Mouse (Mus musculus): ENCODE measurements around the gene Ugt1a1. TPM values are rescaled to one million over a fixed set of nuclear protein-coding genes. Genes with fewer than 3 reads are reported as not detected.

The Ugt1a1 gene
- polyA plus RNA-seq, 1 experiment from 2014 or later: 14.1 TPM

DNA sequence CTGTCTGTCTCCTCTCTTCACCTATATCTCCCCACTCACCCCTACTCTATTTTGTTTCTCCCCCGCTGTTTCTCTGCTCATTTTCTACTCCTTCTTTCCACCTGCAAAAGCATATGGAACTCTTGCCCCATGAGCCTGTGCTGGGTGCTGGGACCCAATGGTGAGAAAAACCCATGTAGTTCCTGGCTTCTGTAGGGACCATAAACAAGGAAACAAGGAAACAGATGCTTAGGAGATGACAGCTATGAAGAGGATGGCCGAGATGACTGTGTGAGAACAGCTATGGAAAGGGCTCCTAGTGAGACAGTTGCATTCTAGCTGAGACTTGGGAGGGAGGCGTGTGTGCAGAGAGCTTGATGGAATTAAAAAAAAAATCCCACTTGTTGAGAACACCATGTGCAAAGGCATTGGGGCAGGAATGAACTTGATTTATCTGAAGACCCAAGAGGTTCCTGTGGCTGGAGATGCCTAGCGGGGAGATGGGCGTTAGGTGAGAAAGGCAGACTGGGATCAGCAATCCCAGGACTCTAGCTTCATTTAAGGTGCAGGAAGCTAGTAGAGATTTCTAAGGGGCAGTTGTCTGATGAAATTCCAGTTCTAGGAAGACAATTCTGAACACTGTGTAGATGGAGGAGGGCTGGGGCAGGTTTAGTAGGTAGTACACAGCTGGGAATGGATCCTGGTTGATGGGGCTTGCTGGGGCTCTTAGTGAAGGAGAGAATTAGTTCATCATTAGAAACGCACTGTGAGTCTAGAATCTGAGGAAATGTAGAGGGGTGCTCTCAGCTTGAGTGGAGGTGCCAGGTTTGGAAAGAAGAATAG lies 19.4 kb downstream of the Ugt1a1 start:
- Histone ChIP-seq H3K9me3 (replicated peaks; ENCODE audit: control insufficient read depth, low read length) (peaks cover 83% of the 10 kb centered on the region), H3K4me2 (ENCODE audit: low read depth, low read length) (no peak overlapping the region), H3K4me1 (ENCODE audit: control insufficient read depth, insufficient read depth, low read length) (no peaks in the 10 kb centered on the region), H3K27ac (ENCODE audit: low read length) (no peak overlapping the region), H3K4me3 (replicated peaks; ENCODE audit: low read length) (no peak overlapping the region), H3K36me3 (ENCODE audit: control insufficient read depth, insufficient read depth, low read length) (no peaks in the 10 kb centered on the region), H3K27me3 (ENCODE audit: control insufficient read depth, insufficient read depth, low read length) (no peaks in the 10 kb centered on the region), H3K9ac (ENCODE audit: low read length) (no peak overlapping the region)
- no peak for ATAC-seq (ENCODE audit: insufficient read depth, low FRiP score)
- 74% methylated on average over 6 of the region's 6 CpGs for WGBS

GRCm38 (mm10) chr1:88231803-88232499 lies 20.2 kb downstream of the Ugt1a1 start:
- Histone ChIP-seq H3K36me3 (ENCODE audit: control insufficient read depth, insufficient read depth, low read length) (no peaks in the 10 kb centered on the region), H3K9me3 (replicated peaks; ENCODE audit: control insufficient read depth, low read length) (peaks cover 77% of the 10 kb centered on the region), H3K4me3 (replicated peaks; ENCODE audit: low read length) (no peak overlapping the region), H3K27ac (ENCODE audit: low read length) (no peak overlapping the region), H3K9ac (ENCODE audit: low read length) (no peak overlapping the region), H3K4me2 (ENCODE audit: low read depth, low read length) (no peak overlapping the region), H3K4me1 (ENCODE audit: control insufficient read depth, insufficient read depth, low read length) (no peaks in the 10 kb centered on the region), H3K27me3 (ENCODE audit: control insufficient read depth, insufficient read depth, low read length) (no peaks in the 10 kb centered on the region)
- WGBS: 68% methylated on average over 7 of the region's 7 CpGs
- ATAC-seq (ENCODE audit: insufficient read depth, low FRiP score): no peak

DNA sequence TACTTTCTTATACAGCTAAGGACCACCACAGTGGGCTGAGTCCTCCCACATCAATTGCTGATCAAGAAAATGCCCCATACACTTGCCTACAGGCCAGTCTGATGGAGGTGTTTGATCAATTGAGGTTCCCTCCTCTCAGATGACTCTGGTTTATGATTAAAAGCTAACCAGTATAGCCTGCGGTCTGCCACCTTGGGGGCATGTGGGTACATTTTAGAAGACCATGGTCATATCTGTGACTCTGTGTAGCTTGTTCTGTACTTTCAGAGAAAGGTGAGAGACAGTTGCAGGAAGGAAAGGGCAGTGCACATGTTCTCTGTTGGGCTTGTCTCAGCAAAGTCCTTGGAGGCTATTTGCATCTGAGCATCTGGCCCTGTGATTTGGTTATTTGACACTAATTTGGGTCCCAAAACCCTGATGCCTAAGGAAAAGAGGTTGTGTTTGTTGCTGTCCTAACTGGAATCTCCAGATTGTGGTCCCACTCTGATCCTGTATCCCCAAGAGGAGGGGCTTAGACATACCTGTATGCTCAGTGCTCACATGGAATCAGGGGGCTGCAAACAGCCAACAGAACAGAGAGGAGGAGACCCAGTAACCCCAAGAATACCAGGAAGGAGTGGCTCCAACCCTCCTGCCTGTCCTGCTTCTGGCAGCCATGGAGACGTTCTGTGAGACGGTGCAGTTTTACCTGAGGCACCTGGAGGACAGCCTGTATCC lies 21.1 kb downstream of the Ugt1a1 start:
- no peaks in the 10 kb centered on the region for H3K4me1 ChIP-seq (ENCODE audit: control insufficient read depth, insufficient read depth, low read length)
- no peak overlapping the region for H3K27ac ChIP-seq (ENCODE audit: low read length)
- no peaks in the 10 kb centered on the region for H3K27me3 ChIP-seq (ENCODE audit: control insufficient read depth, insufficient read depth, low read length)
- 53% methylated on average over 3 of the region's 3 CpGs for WGBS
- no peak for ATAC-seq (ENCODE audit: insufficient read depth, low FRiP score)
- no peak overlapping the region for H3K9ac ChIP-seq (ENCODE audit: low read length)
- no peak overlapping the region for H3K4me2 ChIP-seq (ENCODE audit: low read depth, low read length)
- peaks cover 78% of the 10 kb centered on the region for H3K9me3 ChIP-seq (replicated peaks; ENCODE audit: control insufficient read depth, low read length)
- no peaks in the 10 kb centered on the region for H3K36me3 ChIP-seq (ENCODE audit: control insufficient read depth, insufficient read depth, low read length)
- no peak overlapping the region for H3K4me3 ChIP-seq (replicated peaks; ENCODE audit: low read length)

- H3K4me1 ChIP-seq (ENCODE audit: control insufficient read depth, insufficient read depth, low read length): no peaks in the 10 kb centered on the region
- H3K9ac ChIP-seq (ENCODE audit: low read length): no peak overlapping the region
- peaks cover 78% of the 10 kb centered on the region for H3K9me3 ChIP-seq (replicated peaks; ENCODE audit: control insufficient read depth, low read length)
- peak; percentile 7; the same call in 1 of the 2 replicates for ATAC-seq (ENCODE audit: insufficient read depth, low FRiP score)
- no peak overlapping the region for H3K4me2 ChIP-seq (ENCODE audit: low read depth, low read length)
- H3K27me3 ChIP-seq (ENCODE audit: control insufficient read depth, insufficient read depth, low read length): no peaks in the 10 kb centered on the region
- H3K4me3 ChIP-seq (replicated peaks; ENCODE audit: low read length): no peak overlapping the region
- no peaks in the 10 kb centered on the region for H3K36me3 ChIP-seq (ENCODE audit: control insufficient read depth, insufficient read depth, low read length)
- H3K27ac ChIP-seq (ENCODE audit: low read length): no peak overlapping the region
- WGBS: 68% methylated on average over 14 of the region's 14 CpGs
Measured at GRCm38 (mm10) chr1:88233421-88234247, 21.9 kb downstream of the Ugt1a1 start.

- ATAC-seq (ENCODE audit: insufficient read depth, low FRiP score): no peak
- WGBS: 63% methylated on average over 4 of the region's 4 CpGs
- Histone ChIP-seq H3K9me3 (replicated peaks; ENCODE audit: control insufficient read depth, low read length) (peaks cover 81% of the 10 kb centered on the region), H3K4me3 (replicated peaks; ENCODE audit: low read length) (no peak overlapping the region), H3K4me1 (ENCODE audit: control insufficient read depth, insufficient read depth, low read length) (no peaks in the 10 kb centered on the region), H3K36me3 (ENCODE audit: control insufficient read depth, insufficient read depth, low read length) (no peaks in the 10 kb centered on the region), H3K27me3 (ENCODE audit: control insufficient read depth, insufficient read depth, low read length) (no peaks in the 10 kb centered on the region), H3K9ac (ENCODE audit: low read length) (no peak overlapping the region), H3K27ac (ENCODE audit: low read length) (no peak overlapping the region), H3K4me2 (ENCODE audit: low read depth, low read length) (no peak overlapping the region)
Measured at GRCm38 (mm10) chr1:88234248-88234610, 22.5 kb downstream of the Ugt1a1 start.

DNA sequence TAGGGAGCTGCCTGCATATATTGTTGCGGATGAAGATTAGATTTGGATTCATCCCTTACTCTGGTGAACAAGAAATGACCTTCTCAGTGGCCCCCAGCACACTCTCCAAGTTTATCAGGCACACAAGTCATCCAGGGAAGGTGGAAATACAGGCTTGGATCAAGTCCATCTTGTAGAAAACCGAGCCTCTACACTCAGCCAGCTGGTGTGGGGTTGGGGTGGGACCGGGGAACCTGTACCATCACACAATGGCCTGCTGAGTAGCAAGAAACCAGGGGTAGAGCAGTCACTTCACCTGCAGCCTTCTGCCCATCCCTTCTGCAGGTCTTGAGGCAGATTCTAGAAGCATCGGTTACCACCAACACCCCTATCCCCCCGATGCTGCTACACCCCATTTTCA lies 22.9 kb downstream of the Ugt1a1 start:
- H3K9me3 ChIP-seq (replicated peaks; ENCODE audit: control insufficient read depth, low read length): peaks cover 83% of the 10 kb centered on the region
- H3K36me3 ChIP-seq (ENCODE audit: control insufficient read depth, insufficient read depth, low read length): no peaks in the 10 kb centered on the region
- H3K9ac ChIP-seq (ENCODE audit: low read length): no peak overlapping the region
- H3K4me1 ChIP-seq (ENCODE audit: control insufficient read depth, insufficient read depth, low read length): no peaks in the 10 kb centered on the region
- no peak overlapping the region for H3K27ac ChIP-seq (ENCODE audit: low read length)
- 42% methylated on average over 5 of the region's 5 CpGs for WGBS
- no peak for ATAC-seq (ENCODE audit: insufficient read depth, low FRiP score)
- H3K4me2 ChIP-seq (ENCODE audit: low read depth, low read length): no peak overlapping the region
- H3K4me3 ChIP-seq (replicated peaks; ENCODE audit: low read length): no peak overlapping the region
- no peaks in the 10 kb centered on the region for H3K27me3 ChIP-seq (ENCODE audit: control insufficient read depth, insufficient read depth, low read length)

GRCm38 (mm10) chr1:88235046-88235893 lies 23.5 kb downstream of the Ugt1a1 start:
- H3K27me3 ChIP-seq (ENCODE audit: control insufficient read depth, insufficient read depth, low read length): no peaks in the 10 kb centered on the region
- 61% methylated on average over 11 of the region's 11 CpGs for WGBS
- H3K4me2 ChIP-seq (ENCODE audit: low read depth, low read length): no peak overlapping the region
- H3K4me1 ChIP-seq (ENCODE audit: control insufficient read depth, insufficient read depth, low read length): no peaks in the 10 kb centered on the region
- peaks cover 83% of the 10 kb centered on the region for H3K9me3 ChIP-seq (replicated peaks; ENCODE audit: control insufficient read depth, low read length)
- H3K36me3 ChIP-seq (ENCODE audit: control insufficient read depth, insufficient read depth, low read length): no peaks in the 10 kb centered on the region
- ATAC-seq (ENCODE audit: insufficient read depth, low FRiP score): 0 out of 2 replicates have a peak, but pooled peaks have one; percentile 5
- H3K4me3 ChIP-seq (replicated peaks; ENCODE audit: low read length): no peak overlapping the region
- H3K27ac ChIP-seq (ENCODE audit: low read length): no peak overlapping the region
- no peak overlapping the region for H3K9ac ChIP-seq (ENCODE audit: low read length)

DNA sequence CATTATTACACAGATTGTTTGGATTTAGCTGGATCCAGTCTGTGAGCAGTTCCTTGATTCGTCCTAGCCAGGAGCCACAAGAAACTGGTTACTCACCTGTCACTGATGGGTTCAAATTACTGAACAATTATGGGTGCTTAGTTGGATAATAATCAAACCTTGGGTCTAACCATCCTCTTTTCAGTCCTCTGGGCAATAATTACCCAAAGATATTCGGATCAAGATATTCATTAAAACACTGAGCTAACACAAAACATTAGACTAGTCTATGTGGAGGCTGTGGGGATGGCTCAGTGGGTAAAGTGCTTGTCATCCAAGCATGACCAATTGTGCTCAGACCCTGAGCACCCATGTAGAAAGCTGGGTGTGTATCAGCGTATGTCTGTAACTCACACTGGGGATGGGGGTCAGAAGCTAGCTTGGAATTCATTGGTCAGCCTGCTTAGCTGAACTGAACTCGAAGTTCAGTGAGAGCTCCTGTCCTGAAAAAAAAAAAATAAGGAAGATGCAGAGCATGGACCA lies 24.2 kb downstream of the Ugt1a1 start:
- peaks cover 85% of the 10 kb centered on the region for H3K9me3 ChIP-seq (replicated peaks; ENCODE audit: control insufficient read depth, low read length)
- H3K4me1 ChIP-seq (ENCODE audit: control insufficient read depth, insufficient read depth, low read length): no peaks in the 10 kb centered on the region
- H3K4me2 ChIP-seq (ENCODE audit: low read depth, low read length): no peak overlapping the region
- no peak overlapping the region for H3K4me3 ChIP-seq (replicated peaks; ENCODE audit: low read length)
- no peaks in the 10 kb centered on the region for H3K27me3 ChIP-seq (ENCODE audit: control insufficient read depth, insufficient read depth, low read length)
- ATAC-seq (ENCODE audit: insufficient read depth, low FRiP score): no peak
- no peak overlapping the region for H3K27ac ChIP-seq (ENCODE audit: low read length)
- H3K36me3 ChIP-seq (ENCODE audit: control insufficient read depth, insufficient read depth, low read length): no peaks in the 10 kb centered on the region
- WGBS: 61% methylated on average over 4 of the region's 4 CpGs
- no peak overlapping the region for H3K9ac ChIP-seq (ENCODE audit: low read length)
